In the genomic region with DNA sequence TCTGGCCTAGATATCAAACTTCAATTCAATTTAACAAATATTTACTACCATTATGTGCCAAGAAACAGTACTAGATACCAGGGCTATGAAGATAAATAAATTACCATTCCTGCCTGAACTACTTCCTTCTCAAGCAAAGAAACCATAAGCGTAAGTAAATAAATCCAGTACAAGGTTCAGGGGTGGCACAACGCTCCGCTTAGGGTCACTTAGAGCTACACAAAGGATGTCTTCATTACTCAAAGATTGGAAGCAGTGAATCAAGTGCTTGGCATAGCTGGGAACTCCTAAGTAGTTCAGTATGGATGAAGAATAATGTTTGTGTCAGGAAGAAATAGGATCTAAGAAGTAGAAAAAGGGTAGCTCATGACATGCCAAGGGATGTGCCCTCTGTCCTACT, we compare ENCODE assay signal across 26 mouse cellular contexts. TPM values are rescaled to one million over a fixed set of nuclear protein-coding genes. Genes with fewer than 3 reads are reported as not detected.
DNase-seq lines count a peak whose midpoint lies in the region; ATAC-seq and TF ChIP-seq lines count a peak whose summit lies in the region.
"Had no signal": no experiment of that assay in that cellular context is flagged by ENCODE, and none has a peak within 500 bp of the region (broad histone marks: within the 10 kb centered on the region; RNA-seq: fewer than 3 reads in every experiment).

No protein-coding gene starts in this region.

- TF ChIP-seq EP300 in stomach, postnatal 0 days (optimal IDR thresholded peaks at IDR 0.05), result no peak

- H3K4me2 ChIP-seq in intestine, embryonic 16.5 days (ENCODE audit: low read depth, low read length), result 0 out of 2 replicates have a peak overlapping the region, but pooled peaks have one; percentile 7
- H3K4me2 ChIP-seq in stomach, postnatal 0 days (replicated peaks; ENCODE audit: low read depth), result no peak overlapping the region
- H3K4me2 ChIP-seq: forebrain, embryonic 13.5 days; hindbrain, embryonic 13.5 days had no signal

- no peak for TF ChIP-seq POLR2A in small intestine, adult 2 months (IDR thresholded peaks at IDR 0.05; ENCODE audit: low read depth, low read length)

- H3K27ac ChIP-seq in intestine, embryonic 16.5 days (ENCODE audit: low read length), result peak overlapping the region; percentile 81
- peak overlapping the region; percentile 70 for H3K27ac ChIP-seq in small intestine, adult 2 months (ENCODE audit: insufficient read depth, low read depth, low read length)
- peak overlapping the region; percentile 73 for H3K27ac ChIP-seq in stomach, postnatal 0 days (replicated peaks)
- H3K27ac ChIP-seq: forebrain, embryonic 13.5 days; gastrocnemius, adult 2 months; heart, embryonic 10.5 days; hindbrain, embryonic 13.5 days; hindbrain, postnatal 0 days had no signal

- H3K4me1 ChIP-seq in intestine, embryonic 16.5 days (ENCODE audit: control insufficient read depth, insufficient read depth, low read length), result peaks cover 21% of the 10 kb centered on the region
- H3K4me1 ChIP-seq in small intestine, adult 2 months (ENCODE audit: control insufficient read depth, insufficient read depth, insufficient read length, low read length), result peaks cover 16% of the 10 kb centered on the region; the same call in 1 of the 2 replicates
- H3K4me1 ChIP-seq in stomach, postnatal 0 days (replicated peaks; ENCODE audit: control insufficient read depth, insufficient read depth), result no peaks in the 10 kb centered on the region; the same call in 1 of the 2 replicates

- H3K36me3 ChIP-seq in intestine, embryonic 16.5 days (ENCODE audit: control insufficient read depth, insufficient read depth, low read length), result no peaks in the 10 kb centered on the region
- H3K36me3 ChIP-seq in small intestine, adult 2 months (ENCODE audit: control insufficient read depth, insufficient read depth, low read length), result peaks cover 10% of the 10 kb centered on the region
- H3K36me3 ChIP-seq in stomach, postnatal 0 days (ENCODE audit: control insufficient read depth, insufficient read depth, low read length), result peaks cover 9% of the 10 kb centered on the region

- 62% methylated on average over 3 of the region's 3 CpGs for WGBS in intestine, embryonic 16.5 days
- WGBS in small intestine, adult 2 months, result 32% methylated on average over 3 of the region's 3 CpGs
- 53% methylated on average over 3 of the region's 3 CpGs for WGBS in stomach, postnatal 0 days

- peak; percentile 34 for DNase-seq in heart, adult 11 months
- DNase-seq in heart, adult 9 months (ENCODE audit: low spot score in 2 of 2), result no peak
- DNase-seq in stomach, postnatal 0 days (ENCODE audit: low spot score), result peak; percentile 68
- DNase-seq in T-cell, adult 2 months (ENCODE audit: low spot score), result no peak
- DNase-seq in adrenal gland, postnatal 25 days, result no peak
- DNase-seq in urinary bladder, postnatal 25 days (ENCODE audit: low spot score), result no peak
- DNase-seq: adrenal gland, postnatal 14 days; cerebellum, adult 8-10 months; cerebellum, postnatal 14 days; forebrain, postnatal 0 days; gastrocnemius, adult 2 months; gastrocnemius, postnatal 25 days; heart, postnatal 10 days; heart, postnatal 4 days had no signal

- ATAC-seq in intestine, embryonic 16.5 days, result peak; percentile 91
- ATAC-seq in stomach, postnatal 0 days (ENCODE audit: low FRiP score, low TSS enrichment), result peak; percentile 95
- ATAC-seq: activated CD4-positive, CD25-positive, alpha-beta regulatory T cell, adult 4 months; forebrain, embryonic 13.5 days; forebrain, postnatal 0 days; hindbrain, postnatal 0 days had no signal

- H3K9ac ChIP-seq in intestine, embryonic 16.5 days (ENCODE audit: low read depth, low read length), result no peak overlapping the region
- no peak overlapping the region for H3K9ac ChIP-seq in stomach, postnatal 0 days (ENCODE audit: low read length)
- H3K9ac ChIP-seq: forebrain, embryonic 13.5 days; forebrain, postnatal 0 days; hindbrain, embryonic 13.5 days had no signal

- no peaks in the 10 kb centered on the region for H3K9me3 ChIP-seq in intestine, embryonic 16.5 days (ENCODE audit: control insufficient read depth, low read length)
- H3K9me3 ChIP-seq in stomach, postnatal 0 days (ENCODE audit: control insufficient read depth, low read length), result no peaks in the 10 kb centered on the region
- H3K9me3 ChIP-seq: forebrain, embryonic 13.5 days; heart, embryonic 10.5 days; hindbrain, embryonic 13.5 days had no signal

- no peak for TF ChIP-seq CTCF in small intestine, adult 2 months (IDR thresholded peaks at IDR 0.05; ENCODE audit: extremely low read depth, insufficient read length, insufficient replicate concordance, low read depth, low read length)
- no peak for TF ChIP-seq CTCF in stomach, postnatal 0 days (IDR thresholded peaks at IDR 0.05; ENCODE audit: low read depth)

- no peaks in the 10 kb centered on the region for H3K27me3 ChIP-seq in intestine, embryonic 16.5 days (replicated peaks; ENCODE audit: control insufficient read depth, insufficient read depth, low read length)
- H3K27me3 ChIP-seq in small intestine, adult 2 months (ENCODE audit: control insufficient read depth, insufficient read depth, low read length), result no peaks in the 10 kb centered on the region
- no peaks in the 10 kb centered on the region for H3K27me3 ChIP-seq in stomach, postnatal 0 days (ENCODE audit: control insufficient read depth, insufficient read depth, low read length)
- H3K27me3 ChIP-seq: forebrain, embryonic 13.5 days; hindbrain, embryonic 13.5 days had no signal

- H3K4me3 ChIP-seq in intestine, embryonic 16.5 days (ENCODE audit: low read length), result no peak overlapping the region
- no peak overlapping the region for H3K4me3 ChIP-seq in small intestine, adult 2 months (ENCODE audit: low read depth, low read length)
- no peak overlapping the region for H3K4me3 ChIP-seq in stomach, postnatal 0 days (ENCODE audit: low read depth, low read length)
- H3K4me3 ChIP-seq: forebrain, embryonic 13.5 days; gastrocnemius, adult 2 months; heart, embryonic 10.5 days; hindbrain, embryonic 13.5 days had no signal

RNA-seq across cellular contexts. Expression of a gene that starts 5.3 kb away (rescaled TPM):
- 172 and 182 TPM in 2 replicates for polyA plus RNA-seq in intestine, embryonic 16.5 days (2015; fragmentation: Nextera tagmentation; extraction: Ambion mirVana)
- 4.8 and 8.1 TPM in 2 replicates for polyA plus RNA-seq in small intestine, adult 2 months (2012; rRNA removed)
- 77.8 and 81.5 TPM in 2 replicates for polyA plus RNA-seq in stomach, postnatal 0 days (2015; fragmentation: Nextera tagmentation; extraction: Ambion mirVana)
- 64.8 and 64.9 TPM in 2 replicates for total RNA-seq in adrenal gland, postnatal 25 days (2021)

RNA-seq across cellular contexts. Expression of a gene that starts 27.4 kb away (rescaled TPM):
- polyA plus RNA-seq in intestine, embryonic 16.5 days (2015; fragmentation: Nextera tagmentation; extraction: Ambion mirVana), result not detected in 2 replicates
- polyA plus RNA-seq in small intestine, adult 2 months (2012; rRNA removed), result 1.7 and 9.1 TPM in 2 replicates
- polyA plus RNA-seq in stomach, postnatal 0 days (2015; fragmentation: Nextera tagmentation; extraction: Ambion mirVana), result 2.7 and 2.8 TPM in 2 replicates
- 1.2 and 2.3 TPM in 2 replicates for total RNA-seq in adrenal gland, postnatal 25 days (2021)
- total RNA-seq: gastrocnemius, adult 2 months; granulocyte monocyte progenitor cell, adult 5-6 weeks; heart, postnatal 4 days; hindbrain, postnatal 0 days; MEL had no signal
- polyA plus RNA-seq: activated CD4-positive, CD25-positive, alpha-beta regulatory T cell, adult 4 months; C2C12; cortical plate, adult 2 months; heart, embryonic 10.5 days; heart, embryonic 14.5 days; hindbrain, embryonic 13.5 days had no signal

RNA-seq across cellular contexts. Expression of a gene that starts 28.5 kb away (rescaled TPM):
- polyA plus RNA-seq in intestine, embryonic 16.5 days (2015; fragmentation: Nextera tagmentation; extraction: Ambion mirVana), result 0.55 and 1.3 TPM in 2 replicates
- polyA plus RNA-seq in small intestine, adult 2 months (2012; rRNA removed), result 0.03 and 2.1 TPM in 2 replicates
- 0.04 and 0.06 TPM in 2 replicates for polyA plus RNA-seq in stomach, postnatal 0 days (2015; fragmentation: Nextera tagmentation; extraction: Ambion mirVana)
- total RNA-seq in adrenal gland, postnatal 25 days (2021), result 0.09 TPM in 1 of 2 replicates, not detected in the other
- total RNA-seq: gastrocnemius, adult 2 months; gastrocnemius, postnatal 25 days; granulocyte monocyte progenitor cell, adult 5-6 weeks; heart, postnatal 10 days; heart, postnatal 4 days; MEL had no signal
- polyA plus RNA-seq: activated CD4-positive, CD25-positive, alpha-beta regulatory T cell, adult 4 months; C2C12; heart, embryonic 14.5 days had no signal

Comparison
In these comparisons a context has a peak if more than half of its experiments do, and no peak if none do; other contexts are left out.
1. DNase-seq: peak in heart, adult 11 months (single experiment) and stomach, postnatal 0 days (single experiment); none in heart, adult 9 months (0 of 2), T-cell, adult 2 months (single experiment), adrenal gland, postnatal 25 days (single experiment) and urinary bladder, postnatal 25 days (single experiment).
2. Peak in every context shown above with its lines, with median percentiles within 50 percentile points of each other: H3K27ac ChIP-seq.